Mouse (Mus musculus) thymus, postnatal 0 days (tissue): ENCODE results near the gene Defb15. TPM values are rescaled to one million over a fixed set of nuclear protein-coding genes. Genes with fewer than 3 reads are reported as not detected.
"Not testable (repeated sequence)": the region's sequence is repeated elsewhere in the genome, so short reads cannot be mapped to it uniquely, and the experiment has no call there.

Experiments used
- DNase-seq: peaks from one replicate; pipeline ENCODE4 v3.0.0-alpha.2; 2015; ENCODE audit warnings: low spot score
- polyA plus RNA-seq: library from polyadenylated mRNA; unstranded; fragments of >200 nt; fragmentation: Nextera tagmentation; extraction: Ambion mirVana; gene quantifications from 2 replicates; pipeline ENCODE4 v1.2.1, GENCODE M21; 2015

The Defb15 gene
- not detected in 2 replicates for polyA plus RNA-seq

- no peak for DNase-seq
Measured at GRCm38 (mm10) chr8:21932610-21933009, at the start of gene Defb15. TSS of gene Defb15 (minus strand) at chr8:21932710.

GRCm38 (mm10) chr8:21981664-21982337 lies 49.3 kb upstream of the Defb15 start:
- DNase-seq = no peak

GRCm38 (mm10) chr8:21978193-21978592 lies 45.7 kb upstream of the Defb15 start:
- no peak for DNase-seq

GRCm38 (mm10) chr8:21969475-21969874 lies 37.0 kb upstream of the Defb15 start, which contains the start of gene Ccdc70:
TSS of gene Ccdc70 (plus strand) at chr8:21969775.
- no peak for DNase-seq

- no peak for DNase-seq
Measured at GRCm38 (mm10) chr8:21966646-21967045, 34.1 kb upstream of the Defb15 start.

GRCm38 (mm10) chr8:21958414-21958813 lies 25.9 kb upstream of the Defb15 start, which contains the start of gene Fam90a1a:
TSS of gene Fam90a1a (plus strand) at chr8:21958714.
- DNase-seq = no peak

GRCm38 (mm10) chr8:21956336-21956735 lies 23.8 kb upstream of the Defb15 start:
- no peak for DNase-seq

GRCm38 (mm10) chr8:21955321-21955720 lies 22.8 kb upstream of the Defb15 start:
- peak; percentile 10 for DNase-seq

GRCm38 (mm10) chr8:21947311-21948017 lies 15.0 kb upstream of the Defb15 start:
- DNase-seq = no peak

GRCm38 (mm10) chr8:21946462-21946861 lies 14.0 kb upstream of the Defb15 start, which contains the start of gene Defb13:
TSS of gene Defb13 (plus strand) at chr8:21946762.
- DNase-seq = no peak

- DNase-seq = not testable (repeated sequence)
Measured at GRCm38 (mm10) chr8:21938052-21938451, 5.5 kb upstream of the Defb15 start, which contains the start of gene Defb35. TSS of gene Defb35 (plus strand) at chr8:21938352.

GRCm38 (mm10) chr8:21930754-21931153 lies 1.8 kb downstream of the Defb15 start:
- not testable (repeated sequence) for DNase-seq

GRCm38 (mm10) chr8:21915625-21916024 lies 16.9 kb downstream of the Defb15 start:
- DNase-seq = no peak

GRCm38 (mm10) chr8:21912554-21912953 lies 20.0 kb downstream of the Defb15 start:
- no peak for DNase-seq

- no peak for DNase-seq
Measured at GRCm38 (mm10) chr8:21911931-21912330, 20.6 kb downstream of the Defb15 start.

- not testable (repeated sequence) for DNase-seq
Measured at GRCm38 (mm10) chr8:21906290-21906689, 26.2 kb downstream of the Defb15 start, which contains the start of gene Defb11. TSS of gene Defb11 (minus strand) at chr8:21906412.

GRCm38 (mm10) chr8:21885321-21885720 lies 47.2 kb downstream of the Defb15 start, which contains the start of gene Defb9:
TSS of gene Defb9 (minus strand) at chr8:21885421.
- not testable (repeated sequence) for DNase-seq

Other genes with a start within 250 kb of the Defb15 start
- gene AY761184, start 229.1 kb downstream of the Defb15 start, polyA plus RNA-seq = 0.48 TPM in 1 of 2 replicates, not detected in the other
- gene Defa24, start 198.2 kb downstream of the Defb15 start, polyA plus RNA-seq = 0.59 and 0.77 TPM in 2 replicates
- 0.41 TPM in 1 of 2 replicates, not detected in the other for gene Defb50, start 109.2 kb downstream of the Defb15 start, polyA plus RNA-seq
- gene Defb2, start 92.8 kb downstream of the Defb15 start, polyA plus RNA-seq = not detected in 2 replicates
- gene Defb10, start 73.8 kb downstream of the Defb15 start, polyA plus RNA-seq = not detected in 2 replicates
- gene Defb9, start 47.3 kb downstream of the Defb15 start, polyA plus RNA-seq = not detected in 2 replicates
- not detected in 2 replicates for gene Defb11, start 26.3 kb downstream of the Defb15 start, polyA plus RNA-seq
- gene Defb35, start 5.6 kb upstream of the Defb15 start, polyA plus RNA-seq = not detected in 2 replicates
- gene Defb13, start 14.1 kb upstream of the Defb15 start, polyA plus RNA-seq = not detected in 2 replicates
- gene Fam90a1a, start 26.0 kb upstream of the Defb15 start, polyA plus RNA-seq = 0.07 TPM in 1 of 2 replicates, not detected in the other
- gene Ccdc70, start 37.1 kb upstream of the Defb15 start, polyA plus RNA-seq = not detected in 2 replicates
- 2.3 and 2.4 TPM in 2 replicates for gene Atp7b, start 127.6 kb upstream of the Defb15 start, polyA plus RNA-seq
- 15.4 and 16.5 TPM in 2 replicates for gene Alg11, start 128.0 kb upstream of the Defb15 start, polyA plus RNA-seq
- 0.23 TPM in 1 of 2 replicates, not detected in the other for gene Nek5, start 192.3 kb upstream of the Defb15 start, polyA plus RNA-seq
- gene Nek3, start 233.7 kb upstream of the Defb15 start, polyA plus RNA-seq = 4.5 and 4.7 TPM in 2 replicates